Mouse (Mus musculus): ENCODE data around the gene Trib2. TPM values are rescaled to one million over a fixed set of nuclear protein-coding genes. Genes with fewer than 3 reads are reported as not detected.
A peak's percentile ranks its signal among the peaks of the same experiment; 100 is the strongest.

Trib2 gene
- total RNA-seq, 1 experiment from 2014 or later = 16.7 TPM

- peak; percentile 38 for DNase-seq
These were observed 50.7 kb downstream of the Trib2 start for GRCm38 (mm10) chr12:15765996-15766395.

GRCm38 (mm10) chr12:15765238-15765637 is 51.5 kb downstream of the Trib2 start:
- DNase-seq = no peak

- no peak for DNase-seq
These were observed 55.1 kb downstream of the Trib2 start for GRCm38 (mm10) chr12:15761453-15762116.

- no peak for DNase-seq
These were observed 56.0 kb downstream of the Trib2 start for GRCm38 (mm10) chr12:15760684-15761083.

GRCm38 (mm10) chr12:15758866-15759265 is 57.9 kb downstream of the Trib2 start:
- DNase-seq = no peak

GRCm38 (mm10) chr12:15757351-15757750 is 59.4 kb downstream of the Trib2 start:
- no peak for DNase-seq

- no peak for DNase-seq
These were observed 61.6 kb downstream of the Trib2 start for GRCm38 (mm10) chr12:15755030-15755690.

- no peak for DNase-seq
These were observed 62.1 kb downstream of the Trib2 start for GRCm38 (mm10) chr12:15754602-15755001.

GRCm38 (mm10) chr12:15749646-15750195 is 67.0 kb downstream of the Trib2 start:
- peak; percentile 27 for DNase-seq

- no peak for DNase-seq
These were observed 71.0 kb downstream of the Trib2 start for GRCm38 (mm10) chr12:15745752-15746151.

Small RNAs within 50 kb of the gene (microRNA-seq; reads per million reads assigned to microRNA genes)
- 0 reads per million in 2 experiments for gene Mir6387
